Mouse (Mus musculus) neural tube, embryonic 14.5 days (tissue): ENCODE measurements around the gene Rars. TPM values are rescaled to one million over a fixed set of nuclear protein-coding genes. Genes with fewer than 3 reads are reported as not detected.

Experiments
- ATAC-seq: fragments of 200-750 bp; cut with Nextera tagmentation; 2 replicates; pipeline ENCODE4 v1.8.0; 2017; ENCODE audit warnings: low read depth, mild to moderate bottlenecking, moderate TSS enrichment, moderate library complexity
- H3K27ac ChIP-seq: fragments of 300-500 bp; sonication (generic); 2 replicates; pipeline ENCODE4 v1.5.1; 2014; ENCODE audit warnings: low read depth, mild to moderate bottlenecking, control low read depth, low read length, moderate library complexity, mixed read lengths
- H3K27me3 ChIP-seq: fragments of 300-500 bp; sonication (generic); 2 replicates; pipeline ENCODE4 v1.6.1; 2014; ENCODE audit warnings: low read length; ENCODE audit not compliant: control insufficient read depth, insufficient read depth
- H3K36me3 ChIP-seq: fragments of 300-500 bp; sonication (generic); 2 replicates; pipeline ENCODE4 v1.6.1; 2014; ENCODE audit warnings: low read length, mixed read lengths; ENCODE audit not compliant: control insufficient read depth, insufficient read depth
- H3K4me1 ChIP-seq: fragments of 300-500 bp; sonication (generic); 2 replicates; pipeline ENCODE4 v1.6.1; 2014; ENCODE audit warnings: low read length; ENCODE audit not compliant: control insufficient read depth, insufficient read depth
- H3K4me2 ChIP-seq: fragments of 300-500 bp; sonication (generic); 2 replicates; pipeline ENCODE4 v1.6.1; 2014; ENCODE audit warnings: mild to moderate bottlenecking, low read depth, low read length, control low read depth
- H3K4me3 ChIP-seq: fragments of 300-500 bp; sonication (generic); 2 replicates; pipeline ENCODE4 v1.5.1; 2014; ENCODE audit warnings: low read depth, low read length, control low read depth, mixed read lengths
- H3K9ac ChIP-seq: fragments of 300-500 bp; sonication (generic); replicated peaks from 2 replicates; pipeline ENCODE4 v1.6.1; 2014; ENCODE audit warnings: low read depth, mild to moderate bottlenecking, control low read depth, low read length, mixed read lengths
- H3K9me3 ChIP-seq: fragments of 300-500 bp; sonication (generic); 2 replicates; pipeline ENCODE4 v1.6.1; 2016; ENCODE audit warnings: low read length; ENCODE audit not compliant: control insufficient read depth
- WGBS: fragments of 180-500 bp; shearing (Covaris S2); extraction: QIAGEN DNeasy Blood & Tissue Kit; methylation state at CpG from one replicate; pipeline ENCODE4 v1.1.7; 2014; 5-methylcytosine and 5-hydroxymethylcytosine counted together
- microRNA counts: library from miRNA; unstranded; fragments of <30 nt; microRNA quantifications from one replicate; lab custom pipeline; 2016
- microRNA-seq: library from miRNA; unstranded; fragments of <30 nt; microRNA quantifications from one replicate; pipeline ENCODE4, GENCODE M21; 2016
- polyA plus RNA-seq: library from polyadenylated mRNA; unstranded; fragments of >200 nt; fragmentation: Nextera tagmentation; extraction: Ambion mirVana; gene quantifications from 2 replicates; pipeline ENCODE4 v1.2.1, GENCODE M21; 2014

Gene Rars
- polyA plus RNA-seq, 1 experiment from 2014 or later = 74.4 TPM

GRCm38 (mm10) chr11:35766845-35767244 is 67.5 kb downstream of the Rars start:
- 93% methylated on average over 5 of the region's 5 CpGs for WGBS
- H3K36me3 ChIP-seq = no peaks in the 10 kb centered on the region
- ATAC-seq = no peak

GRCm38 (mm10) chr11:35760627-35761003 is 73.7 kb downstream of the Rars start:
- 96% methylated on average over 4 of the region's 4 CpGs for WGBS
- Histone ChIP-seq H3K27me3 (no peaks in the 10 kb centered on the region), H3K9me3 (no peaks in the 10 kb centered on the region), H3K4me3 (no peak overlapping the region), H3K9ac (no peak overlapping the region), H3K4me1 (no peaks in the 10 kb centered on the region), H3K36me3 (no peaks in the 10 kb centered on the region), H3K27ac (no peak overlapping the region), H3K4me2 (no peak overlapping the region)
- no peak for ATAC-seq

More at GRCm38 (mm10) chr11:35766845-35767244, 67.5 kb downstream of the Rars start:
- Histone ChIP-seq H3K9me3 (no peaks in the 10 kb centered on the region), H3K4me3 (no peak overlapping the region), H3K27me3 (no peaks in the 10 kb centered on the region), H3K4me2 (no peak overlapping the region), H3K4me1 (peaks cover 10% of the 10 kb centered on the region), H3K9ac (no peak overlapping the region), H3K27ac (no peak overlapping the region)

GRCm38 (mm10) chr11:35760001-35760626 is 74.2 kb downstream of the Rars start:
- H3K4me2 ChIP-seq = no peak overlapping the region
- no peak for ATAC-seq
- H3K4me1 ChIP-seq = no peaks in the 10 kb centered on the region
- no peak overlapping the region for H3K9ac ChIP-seq
- no peaks in the 10 kb centered on the region for H3K9me3 ChIP-seq
- no peaks in the 10 kb centered on the region for H3K36me3 ChIP-seq
- no peak overlapping the region for H3K4me3 ChIP-seq
- 93% methylated on average over 7 of the region's 7 CpGs for WGBS
- H3K27ac ChIP-seq = no peak overlapping the region
- H3K27me3 ChIP-seq = no peaks in the 10 kb centered on the region

MicroRNAs encoded within 50 kb of the gene (microRNA counts, 519-probe panel; counts per million panel counts)
- microRNA mmu-miR-103 (lab: Ali Mortazavi, UCI) = 6,091 counts per million, percentile 89 among the panel's probes with 10 or more counts

Small RNA genes within 50 kb of the gene (microRNA-seq; reads per million reads assigned to microRNA genes)
- gene Mir103-1 = 3.4 reads per million, percentile 4 among the genes with 10 or more reads in this experiment

Other genes starting within 250 kb of the Rars start
- 36.9 and 42.2 TPM in 2 replicates for gene Pank3, start 65.0 kb downstream of the Rars start, polyA plus RNA-seq
- gene Fbll1, start 35.6 kb downstream of the Rars start, polyA plus RNA-seq = 26.9 and 29.0 TPM in 2 replicates
- 6.0 and 7.2 TPM in 2 replicates for gene Wwc1, start 146.0 kb upstream of the Rars start, polyA plus RNA-seq